Mouse (Mus musculus) macrophage (primary cell): Measurements from ENCODE around the gene Tox2. TPM values are rescaled to one million over a fixed set of nuclear protein-coding genes. Genes with fewer than 3 reads are reported as not detected.

Experiments
- H3K27ac ChIP-seq: fragments of 350-480 bp; formaldehyde crosslinking; 2 replicates; pipeline ENCODE4 v1.9.0; 2021
- H3K36me3 ChIP-seq: fragments of 350-480 bp; formaldehyde crosslinking; 2 replicates; pipeline ENCODE4 v1.9.0; 2021; ENCODE audit errors: inconsistent target
- H3K4me3 ChIP-seq: fragments of 350-480 bp; formaldehyde crosslinking; 2 replicates; pipeline ENCODE4 v1.9.0; 2021; ENCODE audit errors: inconsistent target
- H3K79me2 ChIP-seq: fragments of 350-480 bp; formaldehyde crosslinking; 2 replicates; pipeline ENCODE4 v1.9.0; 2021; ENCODE audit errors: inconsistent target
- WGBS: methylation state at CpG from one replicate; pipeline ENCODE4 v1.1.7; 2026; ENCODE audit warnings: inconsistent platforms; ENCODE audit not compliant: missing documents; 5-methylcytosine and 5-hydroxymethylcytosine counted together
- polyA plus RNA-seq: library from polyadenylated mRNA; stranded (reverse); fragments of 250-400 nt; gene quantifications from 3 replicates; pipeline ENCODE4 v1.2.4, GENCODE M21; 2018; ENCODE audit warnings: inconsistent platforms
- total RNA-seq, 78 experiments: library from RNA; depleted of rRNA; stranded (reverse); fragments of 250-400 nt; gene quantifications; 1 replicate in 9 of 78; 2 replicates in 24 of 78; 3 replicates in 43 of 78; 4 replicates in 2 of 78; pipeline ENCODE4 v1.2.4; 2018; ENCODE audit warnings: inconsistent platforms in 56 of 78

Tox2 gene
- total RNA-seq (2018; cell fraction: chromatin; rRNA removed), result 10 to 100 TPM in 1 of 26 experiments, 1 to 10 TPM in 13, under 1 TPM in 10, not detected in 2; 0.27 to 10.1 (median 1.9) TPM
- 10 to 100 TPM in 12 of 26 experiments, 1 to 10 TPM in 7, under 1 TPM in 7; 0.48 to 16.7 (median 5.1) TPM for total RNA-seq (2018; cell fraction: cytosol; rRNA removed)
- total RNA-seq (2018; cell fraction: nucleus; rRNA removed), result 10 to 100 TPM in 2 of 26 experiments, 1 to 10 TPM in 14, under 1 TPM in 10; 0.17 to 24.0 (median 2.1) TPM
- 3.5 to 13.8 TPM (median 11.2 TPM) in 3 replicates for polyA plus RNA-seq

DNA sequence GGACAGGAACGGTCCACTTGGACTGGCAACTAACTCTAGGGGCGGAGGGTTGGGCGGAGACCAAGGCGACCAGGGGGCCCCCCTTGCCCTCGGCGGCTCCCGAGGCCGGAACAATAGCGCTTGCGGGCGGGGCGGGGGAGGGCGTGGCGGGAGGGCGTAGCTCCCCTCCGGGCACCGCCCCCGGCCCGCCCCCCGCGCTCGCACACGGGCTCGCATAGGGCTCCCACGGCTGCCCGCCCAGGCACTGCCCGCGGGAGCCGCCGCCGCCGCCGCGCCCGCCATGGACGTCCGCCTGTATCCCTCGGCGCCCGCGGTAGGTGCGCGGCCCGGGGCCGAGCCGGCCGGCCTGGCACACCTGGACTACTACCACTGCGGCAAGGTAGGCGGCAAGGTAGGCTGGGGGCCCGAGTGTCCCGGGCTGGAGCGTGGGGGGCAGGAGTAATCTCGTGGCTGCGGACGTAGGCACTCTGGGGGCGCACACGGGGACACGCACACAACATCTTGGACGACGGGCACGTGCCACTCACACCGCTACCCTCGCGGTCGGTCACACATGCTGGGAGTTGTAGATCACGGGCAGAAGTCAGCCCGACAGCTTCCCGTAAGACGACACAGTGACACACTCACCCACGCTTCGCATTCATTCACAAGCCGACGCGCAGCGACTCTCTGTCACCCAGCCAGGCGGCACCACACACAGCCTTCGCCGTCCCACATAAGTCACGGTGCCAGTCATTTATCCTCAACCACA is at the start of gene Tox2:
Gene Tox2 (plus strand): TSS at position 242 of the 751 bp plus-strand sequence.
- Histone ChIP-seq H3K27ac (no peak within 1 kb of the TSS), H3K79me2 (no peaks in the 10 kb centered on the region), H3K36me3 (no peaks in the 10 kb centered on the region), H3K4me3 (peak within 1 kb of the TSS; percentile 46)
- under 1% methylated on average over 56 of the region's 79 CpGs for WGBS

DNA sequence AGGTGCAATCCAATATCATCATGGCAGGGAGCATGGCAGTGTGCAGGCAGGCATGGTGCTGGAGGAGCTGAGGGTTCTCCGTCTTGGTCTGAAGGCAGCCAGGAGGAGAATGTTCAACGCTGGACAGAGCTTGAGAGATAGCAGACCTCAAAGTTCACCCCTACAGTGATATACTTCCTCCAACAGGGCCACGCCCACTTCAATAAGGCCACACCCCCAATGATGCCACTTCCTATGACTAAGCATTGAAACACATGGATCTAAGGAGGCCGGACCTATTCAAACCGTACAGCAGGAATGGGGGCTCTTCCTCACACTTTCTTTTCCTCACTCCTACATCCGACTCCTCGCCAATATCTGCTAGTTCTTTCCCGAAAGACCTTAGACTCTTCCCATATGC is 48.3 kb upstream of the Tox2 start:
- no peaks in the 10 kb centered on the region for H3K79me2 ChIP-seq
- H3K27ac ChIP-seq, result no peak overlapping the region
- 82% methylated on average over 8 of the region's 8 CpGs for WGBS
- H3K4me3 ChIP-seq, result no peak overlapping the region
- no peaks in the 10 kb centered on the region for H3K36me3 ChIP-seq

DNA sequence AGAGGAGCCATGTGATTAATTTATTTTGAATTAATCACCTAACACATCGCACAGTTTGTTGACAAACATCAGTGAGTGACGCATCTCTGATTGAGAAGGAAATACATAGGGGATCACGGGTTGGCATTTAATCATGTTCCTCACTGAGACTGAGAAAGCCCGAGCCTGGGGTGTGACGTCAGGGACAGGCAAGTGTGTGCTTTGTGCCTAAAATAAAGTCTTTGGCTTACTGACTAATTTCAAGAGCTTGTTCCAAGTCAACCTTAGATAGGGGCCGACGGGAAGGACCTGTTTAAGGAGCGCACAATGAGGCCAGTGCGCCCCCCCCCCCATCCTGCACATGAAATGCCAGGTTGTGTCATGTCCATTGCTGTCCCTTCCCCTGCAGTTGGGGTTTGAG is 43.9 kb upstream of the Tox2 start:
- H3K27ac ChIP-seq, result no peak overlapping the region
- WGBS, result 97% methylated on average over 9 of the region's 9 CpGs
- no peaks in the 10 kb centered on the region for H3K79me2 ChIP-seq
- no peaks in the 10 kb centered on the region for H3K36me3 ChIP-seq
- no peak overlapping the region for H3K4me3 ChIP-seq

GRCm38 (mm10) chr2:163164461-163164990 is 38.4 kb upstream of the Tox2 start:
- Histone ChIP-seq H3K79me2 (no peaks in the 10 kb centered on the region), H3K36me3 (no peaks in the 10 kb centered on the region), H3K27ac (no peak overlapping the region), H3K4me3 (no peak overlapping the region)
- WGBS, result 56% methylated on average over 10 of the region's 10 CpGs

GRCm38 (mm10) chr2:163166067-163166805 is 36.7 kb upstream of the Tox2 start:
- WGBS, result 81% methylated on average over 13 of the region's 13 CpGs

DNA sequence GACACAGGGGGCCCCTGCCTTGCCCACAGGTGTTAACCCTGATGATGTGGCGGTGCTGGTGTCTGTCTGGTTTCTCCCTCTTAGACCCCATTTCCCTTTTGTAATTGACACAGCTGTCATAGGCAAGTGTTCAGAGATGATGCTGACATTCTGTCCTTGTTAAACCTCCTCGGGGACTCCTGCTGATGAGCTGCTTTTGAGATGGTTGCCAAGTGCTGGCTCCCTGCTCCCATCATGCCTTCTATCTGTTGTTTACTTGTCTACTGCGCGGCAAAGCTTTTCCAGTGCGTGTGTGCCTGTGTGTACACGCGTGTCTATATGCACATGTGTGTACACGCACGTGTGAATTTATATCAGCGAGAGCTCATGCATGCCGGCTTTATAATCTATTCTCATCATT is 31.0 kb upstream of the Tox2 start:
- WGBS, result 88% methylated on average over 11 of the region's 11 CpGs
- Histone ChIP-seq H3K4me3 (no peak overlapping the region), H3K79me2 (no peaks in the 10 kb centered on the region), H3K27ac (no peak overlapping the region), H3K36me3 (no peaks in the 10 kb centered on the region)

More at GRCm38 (mm10) chr2:163166067-163166805, 36.7 kb upstream of the Tox2 start:
- Histone ChIP-seq H3K27ac (no peak overlapping the region), H3K4me3 (no peak overlapping the region), H3K36me3 (no peaks in the 10 kb centered on the region), H3K79me2 (no peaks in the 10 kb centered on the region)

DNA sequence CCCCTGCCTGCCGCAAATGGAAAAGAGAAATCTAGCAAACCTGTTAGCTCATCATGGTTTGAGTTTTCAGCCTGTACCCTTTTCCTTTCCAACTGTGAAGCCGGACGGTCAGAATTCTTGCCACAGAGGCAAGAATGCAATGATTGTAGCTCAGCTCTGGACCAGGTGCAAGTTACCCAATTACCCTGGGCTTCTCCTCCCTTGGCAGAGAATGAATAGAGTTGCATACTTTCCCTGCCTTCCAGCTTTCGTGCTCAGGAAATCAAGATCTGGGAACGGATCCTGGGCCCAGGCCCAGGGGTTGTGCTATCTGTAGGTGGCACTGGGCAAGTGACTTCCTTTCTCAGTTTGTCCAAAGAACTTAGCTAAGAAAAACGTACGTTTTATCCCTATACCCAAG is 28.9 kb upstream of the Tox2 start:
- Histone ChIP-seq H3K79me2 (no peaks in the 10 kb centered on the region), H3K4me3 (no peak overlapping the region), H3K27ac (no peak overlapping the region), H3K36me3 (no peaks in the 10 kb centered on the region)
- WGBS, result 81% methylated on average over 7 of the region's 7 CpGs

DNA sequence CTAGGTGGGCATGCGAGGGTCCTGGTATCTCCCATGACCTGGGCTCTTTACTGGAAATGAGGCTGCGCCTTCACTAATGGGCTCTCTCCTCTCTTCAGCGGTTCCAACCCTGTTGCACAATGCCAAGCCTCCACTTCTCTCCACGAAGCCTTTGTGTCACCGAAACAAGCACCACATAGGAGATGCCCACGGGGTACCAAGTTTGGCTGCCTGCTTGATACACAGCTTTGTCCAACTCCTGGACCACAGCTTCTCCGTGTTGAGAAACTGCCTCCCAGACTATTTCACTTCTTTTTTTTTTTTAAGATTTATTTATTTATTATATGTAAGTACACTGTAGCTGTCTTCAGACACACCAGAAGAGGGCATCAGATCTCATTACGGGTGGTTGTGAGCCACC is 27.1 kb upstream of the Tox2 start:
- Histone ChIP-seq H3K27ac (no peak overlapping the region), H3K36me3 (no peaks in the 10 kb centered on the region), H3K79me2 (no peaks in the 10 kb centered on the region), H3K4me3 (no peak overlapping the region)
- 65% methylated on average over 7 of the region's 8 CpGs for WGBS

DNA sequence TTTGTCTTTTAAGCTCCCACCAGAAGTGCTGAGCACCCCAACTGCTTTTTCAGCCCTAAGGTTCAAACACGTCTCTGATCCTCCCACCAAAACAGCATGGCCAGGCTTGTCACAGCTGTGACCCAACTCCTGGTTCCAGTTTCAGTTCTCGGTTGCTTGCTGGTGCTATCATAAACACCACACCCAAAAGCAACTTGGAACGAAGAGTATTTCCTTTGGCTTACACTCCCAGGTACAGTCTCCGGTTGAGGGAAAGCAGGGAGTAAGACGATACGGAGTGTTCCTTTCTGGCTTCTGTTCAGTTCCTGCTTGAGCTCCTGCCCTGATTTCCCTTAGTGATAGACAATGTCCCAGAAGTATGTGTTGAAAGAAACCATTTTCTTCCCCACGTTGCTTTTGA is 26.4 kb upstream of the Tox2 start:
- Histone ChIP-seq H3K79me2 (no peaks in the 10 kb centered on the region), H3K4me3 (no peak overlapping the region), H3K27ac (no peak overlapping the region), H3K36me3 (no peaks in the 10 kb centered on the region)
- WGBS, result 56% methylated on average over 7 of the region's 7 CpGs

DNA sequence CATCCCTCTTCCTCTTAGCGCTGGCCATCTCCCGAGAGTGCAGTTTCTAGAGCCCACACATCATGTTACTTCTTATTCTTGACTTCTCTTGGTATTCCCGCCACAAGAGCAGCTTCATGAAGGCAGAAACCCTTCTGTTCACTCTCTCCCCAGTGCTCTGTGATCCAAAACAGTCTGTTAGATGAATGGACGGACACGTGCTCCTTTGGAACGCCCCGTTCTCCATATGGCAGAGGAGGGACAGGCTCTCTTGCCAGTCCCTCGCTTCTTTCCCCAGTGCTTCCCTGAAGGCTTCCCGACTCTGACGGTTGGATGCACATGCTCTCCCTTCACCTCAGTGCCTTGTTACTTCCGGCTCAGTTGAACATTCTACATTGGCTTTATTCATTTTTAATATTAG is 15.4 kb upstream of the Tox2 start:
- Histone ChIP-seq H3K27ac (no peak overlapping the region), H3K36me3 (no peaks in the 10 kb centered on the region), H3K79me2 (no peaks in the 10 kb centered on the region), H3K4me3 (no peak overlapping the region)
- 91% methylated on average over 9 of the region's 11 CpGs for WGBS

DNA sequence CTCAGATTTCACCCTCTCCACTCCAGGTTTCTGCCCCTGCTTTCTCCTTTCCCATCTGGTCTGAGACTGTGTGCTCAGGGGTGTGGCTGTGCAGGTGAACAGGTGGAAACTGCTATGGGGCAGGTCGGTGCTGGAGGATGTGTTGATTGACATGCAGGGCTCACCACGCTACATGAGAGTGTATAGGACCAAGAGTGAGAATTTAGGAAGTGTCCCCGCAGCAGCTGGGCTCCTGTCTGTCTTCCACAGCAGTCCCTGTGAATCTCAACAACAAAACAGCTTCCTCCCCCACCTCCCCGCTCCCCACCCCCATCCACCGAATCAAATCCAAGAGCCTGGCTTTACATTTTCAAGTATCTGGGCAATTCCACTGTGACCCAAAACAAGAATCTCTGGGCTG is 13.3 kb upstream of the Tox2 start:
- whole genome bisulfite sequencing, result 37% methylated on average over 5 of the region's 5 CpGs
- Histone ChIP-seq H3K36me3 (no peaks in the 10 kb centered on the region), H3K27ac (no peak overlapping the region), H3K4me3 (no peak overlapping the region), H3K79me2 (no peaks in the 10 kb centered on the region)

- Histone ChIP-seq H3K4me3 (no peak overlapping the region), H3K27ac (no peak overlapping the region), H3K79me2 (no peaks in the 10 kb centered on the region), H3K36me3 (no peaks in the 10 kb centered on the region)
- 50% methylated on average over 3 of the region's 3 CpGs for WGBS
Observed at GRCm38 (mm10) chr2:163190004-163190441, 12.9 kb upstream of the Tox2 start.

DNA sequence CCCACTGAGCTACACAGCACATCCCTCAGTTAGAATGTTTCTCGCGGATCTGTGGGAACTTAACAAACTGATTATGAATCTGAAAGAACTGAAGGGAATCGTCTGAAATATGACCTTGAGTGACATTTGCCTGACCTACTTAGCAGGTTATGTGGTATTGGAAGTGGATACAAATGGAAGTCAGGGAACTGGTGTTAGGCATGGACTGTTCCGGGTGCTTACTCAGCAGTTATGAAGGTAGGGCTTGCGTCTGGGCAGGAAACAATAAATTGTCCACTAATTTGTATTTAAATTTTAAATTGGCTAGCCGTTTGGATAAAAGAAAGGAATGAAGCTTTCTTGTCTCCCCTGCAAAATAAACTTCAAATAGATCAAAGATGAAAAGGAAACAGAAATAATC is 10.4 kb upstream of the Tox2 start:
- no peak overlapping the region for H3K27ac ChIP-seq
- H3K4me3 ChIP-seq, result no peak overlapping the region
- H3K36me3 ChIP-seq, result no peaks in the 10 kb centered on the region
- WGBS, result 81% methylated on average over 6 of the region's 6 CpGs
- H3K79me2 ChIP-seq, result no peaks in the 10 kb centered on the region

DNA sequence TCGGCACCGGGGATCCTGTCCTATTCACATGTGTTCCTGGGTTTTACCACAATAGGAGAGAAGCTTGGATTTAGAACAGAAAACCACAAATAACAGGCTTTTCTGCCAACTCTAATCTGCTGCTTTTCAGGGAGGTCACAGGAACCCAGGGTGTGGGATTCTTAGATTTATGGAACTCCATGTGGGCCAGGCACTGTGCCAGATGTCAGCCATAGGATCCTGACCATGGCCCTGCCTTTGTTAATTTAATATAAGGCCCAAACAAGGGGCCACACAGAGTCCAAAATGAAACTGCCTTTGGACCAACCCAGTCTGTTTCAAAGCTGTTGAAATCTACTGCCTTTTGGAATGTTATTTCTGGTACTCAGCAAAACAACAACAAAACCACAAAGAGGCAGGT is 8.9 kb upstream of the Tox2 start:
- Histone ChIP-seq H3K36me3 (no peaks in the 10 kb centered on the region), H3K27ac (no peak overlapping the region), H3K79me2 (no peaks in the 10 kb centered on the region), H3K4me3 (no peak overlapping the region)
- 86% methylated on average over 2 of the region's 2 CpGs for WGBS

DNA sequence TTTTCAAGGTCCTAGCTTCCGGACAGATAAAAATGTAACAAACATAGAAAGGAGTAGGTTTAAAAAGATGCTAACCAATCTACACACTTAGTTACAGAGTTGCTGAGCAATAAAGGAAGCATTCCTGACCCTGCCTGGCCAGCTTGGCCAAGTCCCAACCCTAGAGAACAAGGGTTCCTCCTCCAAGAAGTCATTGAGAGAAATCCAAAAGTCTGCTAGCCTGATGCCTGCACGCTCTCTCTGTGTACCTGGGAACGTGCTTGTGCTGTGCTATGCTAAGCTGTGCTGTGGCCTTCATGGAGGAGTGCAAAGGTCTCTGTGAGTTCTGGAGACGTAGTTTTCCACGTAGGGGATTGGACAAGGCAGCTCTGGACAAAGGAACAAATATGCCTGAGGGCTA is 8.4 kb upstream of the Tox2 start:
- Histone ChIP-seq H3K4me3 (no peak overlapping the region), H3K79me2 (no peaks in the 10 kb centered on the region), H3K27ac (no peak overlapping the region), H3K36me3 (no peaks in the 10 kb centered on the region)
- WGBS, result 91% methylated on average over 5 of the region's 5 CpGs
